Mouse (Mus musculus) adipose tissue, adult 10 weeks (tissue): Measurements from ENCODE around the gene Ift80. TPM values are rescaled to one million over a fixed set of nuclear protein-coding genes. Genes with fewer than 3 reads are reported as not detected.

Experiments
- polyA plus RNA-seq: library from polyadenylated mRNA; stranded (reverse); fragments of 350-450 nt; fragmentation: Illumina TruSeq; extraction: RNeasy Lipid Tissue Mini Kit (QIAGEN cat#74804); gene quantifications from one replicate; pipeline ENCODE4 v1.2.3, GENCODE M21; 2014; ENCODE audit warnings: low read depth, low replicate concordance

The Ift80 gene
- polyA plus RNA-seq: 8.3 TPM

GRCm38 (mm10) chr3:69004437-69005337 is at the start of gene Ift80, which contains the start of gene Smc4:
Gene Ift80 (minus strand): TSS chr3:69004570.
Gene Smc4 (plus strand): TSS chr3:69004738.

GRCm38 (mm10) chr3:69044645-69045399 is 40.5 kb upstream of the Ift80 start, which contains the start of gene Trim59:
Gene Trim59 (minus strand): TSS chr3:69044755.

GRCm38 (mm10) chr3:68869211-68869690 is 135.1 kb downstream of the Ift80 start, which contains the start of gene 1110032F04Rik:
Gene 1110032F04Rik (plus strand): TSS chr3:68869586.

Other genes with a start within 250 kb of the Ift80 start
- 1.4 TPM for gene 1110032F04Rik, start 135.0 kb downstream of the Ift80 start, polyA plus RNA-seq
- gene Smc4, start 168 bp upstream of the Ift80 start, polyA plus RNA-seq: 17.4 TPM
- 2.0 TPM for gene Trim59, start 40.2 kb upstream of the Ift80 start, polyA plus RNA-seq
- 41.7 TPM for gene Kpna4, start 122.5 kb upstream of the Ift80 start, polyA plus RNA-seq
- gene Arl14, start 217.8 kb upstream of the Ift80 start, polyA plus RNA-seq: not detected